Mouse (Mus musculus): ENCODE results near the gene Taar7b. TPM values are rescaled to one million over a fixed set of nuclear protein-coding genes. Genes with fewer than 3 reads are reported as not detected.

Taar7b gene
- not detected for total RNA-seq (2021)

GRCm38 (mm10) chr10:23999639-24000038 lies at the start of gene Taar7b:
TSS of gene Taar7b (plus strand) at chr10:23999939.
- intact Hi-C loops (cut with DNase I), result no loop called here
- DNase-seq (ENCODE audit: extremely low spot score in 1 of 2, low spot score in 2 of 2), result no peak

GRCm38 (mm10) chr10:23951714-23952113 lies 48.0 kb upstream of the Taar7b start:
- intact Hi-C loops (cut with DNase I), result no loop called here
- DNase-seq (ENCODE audit: extremely low spot score in 1 of 2, low spot score in 2 of 2), result no peak

GRCm38 (mm10) chr10:23959071-23959470 lies 40.7 kb upstream of the Taar7b start:
- intact Hi-C loops (cut with DNase I), result no loop called here
- DNase-seq (ENCODE audit: extremely low spot score in 1 of 2, low spot score in 2 of 2), result no peak

GRCm38 (mm10) chr10:23960444-23960915 lies 39.3 kb upstream of the Taar7b start, which contains the start of gene Taar4:
TSS of gene Taar4 (plus strand) at chr10:23960494.
- intact Hi-C loops (cut with DNase I), result no loop called here
- DNase-seq (ENCODE audit: extremely low spot score in 1 of 2, low spot score in 2 of 2), result no peak

DNA sequence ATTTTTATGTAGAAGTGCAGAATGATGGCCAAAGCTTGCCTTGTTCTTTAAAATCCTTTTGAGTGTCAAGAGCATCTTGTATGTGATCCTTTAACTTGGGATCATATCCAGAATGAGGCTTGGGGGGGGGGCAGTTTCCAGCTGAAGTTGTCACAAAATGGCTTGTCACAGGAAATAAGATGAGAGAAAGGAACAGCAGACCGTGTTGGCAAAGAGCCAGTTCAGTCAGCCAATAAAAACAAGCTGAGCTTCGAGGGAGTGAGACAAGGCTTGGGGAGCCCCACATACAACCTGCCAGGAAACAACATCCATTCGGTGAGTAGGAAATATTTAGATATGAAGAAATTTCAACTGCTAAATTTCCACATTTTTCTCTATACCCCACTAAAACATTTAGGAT lies 36.3 kb upstream of the Taar7b start:
- intact Hi-C loops (cut with DNase I), result no loop called here
- DNase-seq (ENCODE audit: extremely low spot score in 1 of 2, low spot score in 2 of 2), result peak in 1 of 2 experiments; percentile 30

GRCm38 (mm10) chr10:23964921-23965610 lies 34.7 kb upstream of the Taar7b start:
- no peak for DNase-seq (ENCODE audit: extremely low spot score in 1 of 2, low spot score in 2 of 2)
- intact Hi-C loops (cut with DNase I), result no loop called here

GRCm38 (mm10) chr10:23970656-23971165 lies 29.0 kb upstream of the Taar7b start, which contains the start of gene Taar5:
TSS of gene Taar5 (plus strand) at chr10:23970706.
- DNase-seq (ENCODE audit: extremely low spot score in 1 of 2, low spot score in 2 of 2), result no peak
- intact Hi-C loops (cut with DNase I), result no loop called here

GRCm38 (mm10) chr10:23971256-23971655 lies 28.5 kb upstream of the Taar7b start:
- intact Hi-C loops (cut with DNase I), result no loop called here
- DNase-seq (ENCODE audit: extremely low spot score in 1 of 2, low spot score in 2 of 2), result no peak

DNA sequence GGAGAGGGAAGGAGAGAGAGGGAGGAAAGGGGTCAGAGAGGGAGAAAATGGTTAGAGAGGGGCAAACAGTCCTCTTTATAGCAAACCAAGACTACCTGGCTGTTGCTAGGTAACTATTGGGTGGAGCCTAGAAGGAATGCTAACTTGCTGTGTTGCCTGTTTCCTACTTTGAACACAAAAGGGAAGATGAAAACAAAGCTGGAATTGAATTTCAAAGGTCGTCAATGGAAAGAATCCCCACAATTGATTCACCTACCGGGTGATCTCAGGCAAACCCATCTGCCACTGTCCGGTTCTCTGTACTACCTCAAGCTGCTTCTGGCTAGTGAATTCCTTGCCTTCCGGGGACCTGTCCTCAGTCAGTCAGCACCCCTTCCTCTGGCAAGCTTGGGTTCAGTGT lies 21.8 kb upstream of the Taar7b start:
- no peak for DNase-seq (ENCODE audit: extremely low spot score in 1 of 2, low spot score in 2 of 2)
- intact Hi-C loops (cut with DNase I), result loop anchor here (5.0 kb wide), 3 partner anchors 104 to 161 kb away; no protein-coding TSS in a partner anchor

DNA sequence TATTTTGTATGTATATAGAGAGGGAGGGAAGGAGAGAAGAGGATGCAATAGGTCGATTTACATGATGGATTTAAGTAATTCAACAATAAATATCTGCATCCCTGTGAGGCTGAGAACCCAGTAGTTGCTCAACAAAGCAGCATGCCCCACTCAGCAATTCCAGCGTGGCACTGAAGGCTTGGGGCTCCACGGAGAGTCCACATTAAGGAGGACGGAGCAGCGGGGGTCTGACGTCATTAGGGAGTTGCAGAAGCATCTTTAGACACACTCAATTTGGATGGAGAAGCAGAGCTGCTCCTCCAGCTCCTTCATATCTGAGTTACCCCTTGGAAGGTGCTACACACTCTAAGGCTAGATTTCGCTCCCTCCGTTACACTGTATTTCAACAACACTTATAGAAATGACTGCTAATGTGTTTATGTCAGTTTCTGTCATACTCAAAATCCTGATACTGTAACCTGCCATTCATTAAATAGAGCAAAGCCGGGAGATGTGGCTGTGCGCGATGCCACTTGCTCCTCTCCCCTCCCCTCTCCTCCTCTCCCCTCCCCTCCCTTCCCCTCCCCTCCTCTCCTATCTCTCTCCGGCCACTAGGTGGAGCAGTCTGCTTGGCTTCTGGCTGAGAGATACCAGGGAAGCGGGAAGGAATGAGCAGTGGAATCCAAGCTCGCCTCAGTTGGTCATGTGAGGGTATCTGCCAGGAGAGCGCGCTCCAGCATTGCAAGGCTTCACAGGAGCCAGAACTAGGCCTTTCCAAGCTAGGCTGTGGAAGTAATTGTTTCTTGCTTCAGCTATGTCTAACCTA lies 20.6 kb upstream of the Taar7b start:
- DNase-seq (ENCODE audit: extremely low spot score in 1 of 2, low spot score in 2 of 2), result peak; percentile 57 to 81
- intact Hi-C loops (cut with DNase I), result loop anchor here (5.0 kb wide), 3 partner anchors 103 to 162 kb away; no protein-coding TSS in a partner anchor

- DNase-seq (ENCODE audit: extremely low spot score in 1 of 2, low spot score in 2 of 2), result no peak
- intact Hi-C loops (cut with DNase I), result no loop called here
Observed at GRCm38 (mm10) chr10:23985546-23985945, 14.2 kb upstream of the Taar7b start, which contains the start of gene Taar6. TSS of gene Taar6 (minus strand) at chr10:23985646.

DNA sequence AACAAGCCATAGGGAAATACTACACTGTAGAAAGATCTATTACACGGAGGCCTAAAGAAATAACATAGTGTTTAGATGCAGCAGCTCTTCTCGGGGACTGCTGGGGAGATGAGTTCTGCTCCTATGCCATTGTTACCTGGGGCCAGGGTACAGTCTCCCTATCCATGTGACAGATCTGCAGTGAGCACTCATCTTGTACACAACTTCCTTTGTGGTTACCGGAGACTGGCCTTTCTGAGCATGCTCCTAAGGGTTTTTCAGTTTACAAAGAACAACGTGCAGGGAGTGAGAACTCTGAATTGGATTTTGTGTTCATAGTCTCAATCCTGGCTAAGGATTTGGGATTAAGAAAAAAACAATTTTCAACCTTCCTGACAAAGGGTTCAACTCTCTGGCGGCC lies 13.3 kb upstream of the Taar7b start:
- intact Hi-C loops (cut with DNase I), result no loop called here
- no peak for DNase-seq (ENCODE audit: extremely low spot score in 1 of 2, low spot score in 2 of 2)

DNA sequence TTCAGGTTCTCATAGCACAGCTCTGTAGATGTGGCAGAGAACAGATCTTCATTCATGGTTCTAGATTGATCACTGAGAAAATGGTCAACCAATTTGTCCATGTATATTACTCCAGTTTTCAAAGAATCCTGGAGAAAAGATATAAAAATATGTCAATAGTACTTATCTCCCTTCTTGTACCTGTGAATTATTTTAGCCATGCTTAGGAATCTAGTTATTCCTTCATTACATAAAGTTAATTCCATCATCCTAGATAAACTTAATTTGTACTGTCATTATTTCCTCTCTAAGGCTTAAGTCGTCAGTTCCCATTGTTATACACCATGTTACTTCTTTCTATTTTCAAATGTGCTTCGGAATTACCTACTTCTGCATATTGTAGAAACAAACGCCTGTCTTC lies 6.4 kb upstream of the Taar7b start, which contains the start of gene Taar7a:
Taar7a (minus strand) TSS at position 101 of the 400 bp plus-strand sequence.
- DNase-seq (ENCODE audit: extremely low spot score in 1 of 2, low spot score in 2 of 2), result no peak
- intact Hi-C loops (cut with DNase I), result no loop called here

DNA sequence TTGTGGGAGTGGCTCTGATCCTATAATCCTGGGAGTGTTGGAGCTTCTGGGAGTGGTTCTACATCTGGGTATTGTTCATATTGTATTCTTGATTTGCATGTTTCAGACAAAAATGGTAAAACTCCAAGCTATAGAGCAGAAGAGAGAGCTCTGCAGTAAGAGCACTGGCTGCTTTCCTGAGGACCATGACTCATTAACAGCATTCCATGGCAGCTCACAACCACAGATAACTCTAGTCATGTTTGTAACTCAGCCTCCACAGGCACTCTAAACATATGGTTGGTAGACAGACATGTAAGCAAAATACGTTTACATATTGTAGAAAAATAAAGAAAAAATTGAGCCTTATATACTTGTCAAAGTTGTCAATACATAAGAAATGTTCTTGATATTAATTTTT lies 6.7 kb downstream of the Taar7b start:
- intact Hi-C loops (cut with DNase I), result no loop called here
- DNase-seq (ENCODE audit: extremely low spot score in 1 of 2, low spot score in 2 of 2), result no peak

DNA sequence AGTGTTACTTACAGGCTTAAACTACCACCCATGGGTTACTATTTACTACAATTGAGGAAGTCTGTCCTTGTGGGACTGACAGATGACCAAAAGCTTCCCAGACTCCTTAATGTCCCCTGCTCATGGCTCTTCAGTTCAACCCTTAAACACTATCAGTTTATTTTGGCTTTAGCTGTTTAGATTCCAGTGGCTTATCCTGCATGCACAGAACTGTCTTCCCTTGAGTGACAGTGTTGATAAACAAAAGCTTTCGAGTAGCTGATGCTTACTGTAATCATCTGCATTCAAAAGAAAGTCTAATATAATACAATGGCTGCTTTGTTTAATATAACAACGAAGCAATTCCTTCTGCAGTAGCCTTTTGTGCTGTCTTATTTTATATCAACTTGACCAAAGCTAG lies 7.3 kb downstream of the Taar7b start:
- DNase-seq (ENCODE audit: extremely low spot score in 1 of 2, low spot score in 2 of 2), result no peak
- intact Hi-C loops (cut with DNase I), result no loop called here

GRCm38 (mm10) chr10:24008143-24008542 lies 8.4 kb downstream of the Taar7b start:
- intact Hi-C loops (cut with DNase I), result no loop called here
- DNase-seq (ENCODE audit: extremely low spot score in 1 of 2, low spot score in 2 of 2), result no peak

GRCm38 (mm10) chr10:24026922-24027321 lies 27.2 kb downstream of the Taar7b start, which contains the start of gene Taar7d:
TSS of gene Taar7d (plus strand) at chr10:24027222.
- no peak for DNase-seq (ENCODE audit: extremely low spot score in 1 of 2, low spot score in 2 of 2)
- intact Hi-C loops (cut with DNase I), result no loop called here

GRCm38 (mm10) chr10:24031347-24031746 lies 31.6 kb downstream of the Taar7b start:
- no peak for DNase-seq (ENCODE audit: extremely low spot score in 1 of 2, low spot score in 2 of 2)
- intact Hi-C loops (cut with DNase I), result no loop called here

- intact Hi-C loops (cut with DNase I), result no loop called here
Observed at GRCm38 (mm10) chr10:24037314-24037713, 37.6 kb downstream of the Taar7b start, which contains the start of gene Taar7e. TSS of gene Taar7e (plus strand) at chr10:24037614.

More at GRCm38 (mm10) chr10:24037314-24037713, 37.6 kb downstream of the Taar7b start, which contains the start of gene Taar7e:
- no peak for DNase-seq (ENCODE audit: extremely low spot score in 1 of 2, low spot score in 2 of 2)
